Mouse (Mus musculus): Measurements from ENCODE around the gene Olfr462. TPM values are rescaled to one million over a fixed set of nuclear protein-coding genes. Genes with fewer than 3 reads are reported as not detected.

Olfr462 gene
- polyA plus RNA-seq, 1 experiment, result not detected

DNA sequence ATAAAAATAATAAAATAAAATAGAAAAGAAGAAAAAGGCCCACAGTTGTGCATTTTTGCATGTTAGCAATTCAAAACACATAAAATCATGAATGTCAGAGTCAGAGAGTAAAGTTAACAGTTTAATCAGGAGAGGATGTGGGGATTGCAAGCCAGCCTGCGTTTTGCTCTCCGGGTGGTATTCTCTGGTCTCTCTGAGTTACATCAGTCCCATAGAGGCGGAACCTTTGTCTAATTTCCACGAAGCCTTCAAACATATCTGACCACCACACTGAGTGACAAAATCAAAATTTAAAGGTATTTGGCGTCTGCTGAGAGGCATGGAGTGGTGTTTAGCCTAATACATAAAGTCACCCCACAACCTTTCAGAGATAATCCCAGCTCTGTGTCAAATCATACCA, 7.2 kb downstream of the Olfr462 start:
- no peak for TF ChIP-seq USF1 (IDR thresholded peaks at IDR 0.05; ENCODE audit: low read depth)
- TF ChIP-seq CEBPB (IDR thresholded peaks at IDR 0.05; ENCODE audit: insufficient read depth, poor library complexity, severe bottlenecking), result peak; percentile 88; the same call in 1 of the 2 replicates
- TF ChIP-seq MAX (IDR thresholded peaks at IDR 0.05; ENCODE audit: low read depth), result no peak
- no peak for TF ChIP-seq REST (IDR thresholded peaks at IDR 0.05; ENCODE audit: insufficient read depth, insufficient read length)

GRCm38 (mm10) chr11:87883493-87883892, 8.6 kb downstream of the Olfr462 start:
- Histone ChIP-seq H3K4me3 (no peak overlapping the region), H3K4me2 (ENCODE audit: low read depth) (no peak overlapping the region), H3K27me3 (ENCODE audit: control insufficient read depth, insufficient read depth, insufficient read length) (peaks cover 20% of the 10 kb centered on the region), H3K79me2 (ENCODE audit: control insufficient read depth, insufficient read depth) (no peaks in the 10 kb centered on the region), H3ac (ENCODE audit: control insufficient read depth, insufficient read length) (no peak overlapping the region), H3K36me3 (ENCODE audit: control insufficient read depth, insufficient read depth) (no peaks in the 10 kb centered on the region)
- TF ChIP-seq CEBPB (IDR thresholded peaks at IDR 0.05; ENCODE audit: insufficient read depth, poor library complexity, severe bottlenecking) (no peak), SRF (IDR thresholded peaks at IDR 0.05; ENCODE audit: control insufficient read depth, insufficient read length, low read depth) (no peak), TCF3 (IDR thresholded peaks at IDR 0.05; ENCODE audit: insufficient read length, low read depth) (no peak), E2F4 (IDR thresholded peaks at IDR 0.05; ENCODE audit: insufficient read depth) (no peak), MAX (IDR thresholded peaks at IDR 0.05; ENCODE audit: low read depth) (no peak), REST (IDR thresholded peaks at IDR 0.05; ENCODE audit: insufficient read depth, insufficient read length) (no peak), POLR2A (IDR thresholded peaks at IDR 0.05; ENCODE audit: insufficient read length, low read depth) (no peak), MYOG (IDR thresholded peaks at IDR 0.05; ENCODE audit: control insufficient read depth in 1 of 3, insufficient read depth in 1 of 3, insufficient read length in 2 of 3, low read depth in 2 of 3) (no peak), TCF12 (IDR thresholded peaks at IDR 0.05; ENCODE audit: insufficient read depth, poor library complexity, severe bottlenecking) (no peak), USF1 (IDR thresholded peaks at IDR 0.05; ENCODE audit: low read depth) (no peak), MYOD1 (IDR thresholded peaks at IDR 0.05; ENCODE audit: control insufficient read depth in 1 of 3, insufficient read length in 2 of 3, low read depth in 2 of 3) (no peak), POLR2AphosphoS2 (IDR thresholded peaks at IDR 0.05; ENCODE audit: insufficient read length, low read depth) (no peak)

More for the DNA sequence above, 7.2 kb downstream of the Olfr462 start:
- peaks cover 20% of the 10 kb centered on the region for H3K27me3 ChIP-seq (ENCODE audit: control insufficient read depth, insufficient read depth, insufficient read length)
- H3K79me2 ChIP-seq (ENCODE audit: control insufficient read depth, insufficient read depth), result no peaks in the 10 kb centered on the region
- no peak overlapping the region for H3ac ChIP-seq (ENCODE audit: control insufficient read depth, insufficient read length)
- no peak overlapping the region for H3K4me3 ChIP-seq
- H3K36me3 ChIP-seq (ENCODE audit: control insufficient read depth, insufficient read depth), result no peaks in the 10 kb centered on the region
- peak overlapping the region; percentile 42 for H3K4me2 ChIP-seq (ENCODE audit: low read depth)

GRCm38 (mm10) chr11:87881714-87882113, 10.4 kb downstream of the Olfr462 start:
- H3K27me3 ChIP-seq (ENCODE audit: control insufficient read depth, insufficient read depth, insufficient read length), result peaks cover 33% of the 10 kb centered on the region
- no peaks in the 10 kb centered on the region for H3K36me3 ChIP-seq (ENCODE audit: control insufficient read depth, insufficient read depth)
- H3ac ChIP-seq (ENCODE audit: control insufficient read depth, insufficient read length), result no peak overlapping the region
- no peak for TF ChIP-seq CEBPB (IDR thresholded peaks at IDR 0.05; ENCODE audit: insufficient read depth, poor library complexity, severe bottlenecking)
- TF ChIP-seq POLR2AphosphoS2 (IDR thresholded peaks at IDR 0.05; ENCODE audit: insufficient read length, low read depth), result no peak
- no peak for TF ChIP-seq MYOD1 (IDR thresholded peaks at IDR 0.05; ENCODE audit: control insufficient read depth in 1 of 3, insufficient read length in 2 of 3, low read depth in 2 of 3)
- TF ChIP-seq REST (IDR thresholded peaks at IDR 0.05; ENCODE audit: insufficient read depth, insufficient read length), result no peak
- TF ChIP-seq MYOG (IDR thresholded peaks at IDR 0.05; ENCODE audit: control insufficient read depth in 1 of 3, insufficient read depth in 1 of 3, insufficient read length in 2 of 3, low read depth in 2 of 3), result no peak
- no peak for TF ChIP-seq TCF3 (IDR thresholded peaks at IDR 0.05; ENCODE audit: insufficient read length, low read depth)
- no peak for TF ChIP-seq MAX (IDR thresholded peaks at IDR 0.05; ENCODE audit: low read depth)
- no peak for TF ChIP-seq E2F4 (IDR thresholded peaks at IDR 0.05; ENCODE audit: insufficient read depth)
- TF ChIP-seq POLR2A (IDR thresholded peaks at IDR 0.05; ENCODE audit: insufficient read length, low read depth), result no peak
- no peak for TF ChIP-seq USF1 (IDR thresholded peaks at IDR 0.05; ENCODE audit: low read depth)
- TF ChIP-seq SRF (IDR thresholded peaks at IDR 0.05; ENCODE audit: control insufficient read depth, insufficient read length, low read depth), result no peak
- TF ChIP-seq TCF12 (IDR thresholded peaks at IDR 0.05; ENCODE audit: insufficient read depth, poor library complexity, severe bottlenecking), result no peak
- no peaks in the 10 kb centered on the region for H3K79me2 ChIP-seq (ENCODE audit: control insufficient read depth, insufficient read depth)
- H3K4me3 ChIP-seq, result no peak overlapping the region
- no peak overlapping the region for H3K4me2 ChIP-seq (ENCODE audit: low read depth)

GRCm38 (mm10) chr11:87879826-87880225, 12.2 kb downstream of the Olfr462 start:
- TF ChIP-seq MYOD1 (IDR thresholded peaks at IDR 0.05; ENCODE audit: control insufficient read depth in 1 of 3, insufficient read length in 2 of 3, low read depth in 2 of 3) (no peak), MYOG (IDR thresholded peaks at IDR 0.05; ENCODE audit: control insufficient read depth in 1 of 3, insufficient read depth in 1 of 3, insufficient read length in 2 of 3, low read depth in 2 of 3) (no peak), TCF12 (IDR thresholded peaks at IDR 0.05; ENCODE audit: insufficient read depth, poor library complexity, severe bottlenecking) (no peak), POLR2A (IDR thresholded peaks at IDR 0.05; ENCODE audit: insufficient read length, low read depth) (no peak), CEBPB (IDR thresholded peaks at IDR 0.05; ENCODE audit: insufficient read depth, poor library complexity, severe bottlenecking) (no peak), TCF3 (IDR thresholded peaks at IDR 0.05; ENCODE audit: insufficient read length, low read depth) (no peak), E2F4 (IDR thresholded peaks at IDR 0.05; ENCODE audit: insufficient read depth) (no peak), MAX (IDR thresholded peaks at IDR 0.05; ENCODE audit: low read depth) (no peak), REST (IDR thresholded peaks at IDR 0.05; ENCODE audit: insufficient read depth, insufficient read length) (no peak), POLR2AphosphoS2 (IDR thresholded peaks at IDR 0.05; ENCODE audit: insufficient read length, low read depth) (no peak), USF1 (IDR thresholded peaks at IDR 0.05; ENCODE audit: low read depth) (no peak), SRF (IDR thresholded peaks at IDR 0.05; ENCODE audit: control insufficient read depth, insufficient read length, low read depth) (no peak)

GRCm38 (mm10) chr11:87875436-87875835, 16.6 kb downstream of the Olfr462 start, which contains the start of gene Epx:
TSS of gene Epx (minus strand) at chr11:87875536.
- Histone ChIP-seq H3ac (ENCODE audit: control insufficient read depth, insufficient read length) (no peak within 1 kb of the TSS), H3K36me3 (ENCODE audit: control insufficient read depth, insufficient read depth) (no peaks in the 10 kb centered on the region), H3K4me3 (no peak within 1 kb of the TSS), H3K27me3 (ENCODE audit: control insufficient read depth, insufficient read depth, insufficient read length) (peaks cover 68% of the 10 kb centered on the region), H3K4me2 (ENCODE audit: low read depth) (no peak within 1 kb of the TSS), H3K79me2 (ENCODE audit: control insufficient read depth, insufficient read depth) (no peaks in the 10 kb centered on the region)
- no peak for TF ChIP-seq POLR2A (IDR thresholded peaks at IDR 0.05; ENCODE audit: insufficient read length, low read depth)
- TF ChIP-seq USF1 (IDR thresholded peaks at IDR 0.05; ENCODE audit: low read depth), result no peak
- TF ChIP-seq MYOD1 (IDR thresholded peaks at IDR 0.05; ENCODE audit: control insufficient read depth in 1 of 3, insufficient read length in 2 of 3, low read depth in 2 of 3), result no peak
- no peak for TF ChIP-seq SRF (IDR thresholded peaks at IDR 0.05; ENCODE audit: control insufficient read depth, insufficient read length, low read depth)
- TF ChIP-seq CEBPB (IDR thresholded peaks at IDR 0.05; ENCODE audit: insufficient read depth, poor library complexity, severe bottlenecking), result no peak
- no peak for TF ChIP-seq POLR2AphosphoS2 (IDR thresholded peaks at IDR 0.05; ENCODE audit: insufficient read length, low read depth)

More at GRCm38 (mm10) chr11:87879826-87880225, 12.2 kb downstream of the Olfr462 start:
- Histone ChIP-seq H3K79me2 (ENCODE audit: control insufficient read depth, insufficient read depth) (no peaks in the 10 kb centered on the region), H3K36me3 (ENCODE audit: control insufficient read depth, insufficient read depth) (no peaks in the 10 kb centered on the region), H3K27me3 (ENCODE audit: control insufficient read depth, insufficient read depth, insufficient read length) (peaks cover 52% of the 10 kb centered on the region), H3K4me2 (ENCODE audit: low read depth) (no peak overlapping the region), H3K4me3 (no peak overlapping the region), H3ac (ENCODE audit: control insufficient read depth, insufficient read length) (no peak overlapping the region)
